ENCODE assay signal across 14 mouse cellular contexts in the genomic region with DNA sequence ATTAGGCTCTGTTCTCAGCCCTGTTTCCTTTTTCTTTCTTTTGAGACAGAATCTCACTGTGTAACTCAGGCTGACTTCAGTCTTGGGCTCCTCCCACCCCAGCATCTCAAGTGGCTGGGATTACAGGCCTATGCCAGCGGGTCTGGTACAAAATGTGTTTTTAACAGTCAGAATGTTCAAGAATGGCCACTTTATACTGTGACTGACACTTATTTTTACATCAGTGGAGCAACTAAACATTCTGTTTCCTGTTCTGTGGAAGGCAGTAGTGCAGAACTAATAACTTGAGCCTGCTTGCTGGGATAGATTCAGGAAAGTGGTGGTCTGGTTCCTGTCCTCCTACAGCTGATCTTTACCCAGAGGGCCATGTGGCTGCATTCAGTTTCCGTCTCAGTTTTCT. TPM values are rescaled to one million over a fixed set of nuclear protein-coding genes. Genes with fewer than 3 reads are reported as not detected.
DNase-seq lines count a peak whose midpoint lies in the region; ATAC-seq and TF ChIP-seq lines count a peak whose summit lies in the region.
"Had no signal": no experiment of that assay in that cellular context is flagged by ENCODE, and none has a peak within 500 bp of the region (broad histone marks: within the 10 kb centered on the region; RNA-seq: fewer than 3 reads in every experiment).

No protein-coding gene starts in this region.

- no peaks in the 10 kb centered on the region for H3K9me3 ChIP-seq in hindbrain, postnatal 0 days (ENCODE audit: low read length)
- no peaks in the 10 kb centered on the region for H3K9me3 ChIP-seq in hindbrain, embryonic 13.5 days
- no peaks in the 10 kb centered on the region for H3K9me3 ChIP-seq in midbrain, embryonic 11.5 days (ENCODE audit: control insufficient read depth, low read length)
- no peaks in the 10 kb centered on the region for H3K9me3 ChIP-seq in midbrain, postnatal 0 days (ENCODE audit: low read length)
- H3K9me3 ChIP-seq in embryonic facial prominence, embryonic 13.5 days: no peaks in the 10 kb centered on the region
- H3K9me3 ChIP-seq: lung, embryonic 15.5 days had no signal

- no peaks in the 10 kb centered on the region for H3K36me3 ChIP-seq in hindbrain, postnatal 0 days (ENCODE audit: insufficient read depth, low read length)
- H3K36me3 ChIP-seq in hindbrain, embryonic 13.5 days: peaks cover 9% of the 10 kb centered on the region
- H3K36me3 ChIP-seq in midbrain, embryonic 11.5 days (ENCODE audit: control insufficient read depth, insufficient read depth, low read length): 0 out of 2 replicates have a peak, but pooled peaks cover 2% of the 10 kb centered on the region
- H3K36me3 ChIP-seq in midbrain, postnatal 0 days (ENCODE audit: insufficient read depth, low read length): peaks cover 5% of the 10 kb centered on the region; the same call in 1 of the 2 replicates
- H3K36me3 ChIP-seq in embryonic facial prominence, embryonic 13.5 days: 0 out of 2 replicates have a peak, but pooled peaks cover 4% of the 10 kb centered on the region
- H3K36me3 ChIP-seq in small intestine, adult 2 months (ENCODE audit: control insufficient read depth, insufficient read depth, low read length): peaks cover 18% of the 10 kb centered on the region
- H3K36me3 ChIP-seq: lung, embryonic 15.5 days had no signal

- no peaks in the 10 kb centered on the region; the same call in 1 of the 2 replicates for H3K27me3 ChIP-seq in hindbrain, postnatal 0 days (ENCODE audit: insufficient read depth, low read length)
- no peaks in the 10 kb centered on the region for H3K27me3 ChIP-seq in hindbrain, embryonic 13.5 days
- H3K27me3 ChIP-seq in midbrain, embryonic 11.5 days (ENCODE audit: control insufficient read depth, insufficient read depth, low read length): no peaks in the 10 kb centered on the region; the same call in 1 of the 2 replicates
- H3K27me3 ChIP-seq in midbrain, postnatal 0 days (ENCODE audit: insufficient read depth, low read length): no peaks in the 10 kb centered on the region
- peaks cover 24% of the 10 kb centered on the region for H3K27me3 ChIP-seq in embryonic facial prominence, embryonic 13.5 days
- H3K27me3 ChIP-seq in small intestine, adult 2 months (ENCODE audit: control insufficient read depth, insufficient read depth, low read length): no peaks in the 10 kb centered on the region

- TF ChIP-seq CTCF in hindbrain, postnatal 0 days (IDR thresholded peaks at IDR 0.05; ENCODE audit: low read depth): no peak
- no peak for TF ChIP-seq CTCF in midbrain, postnatal 0 days (IDR thresholded peaks at IDR 0.05)
- TF ChIP-seq CTCF in small intestine, adult 2 months (IDR thresholded peaks at IDR 0.05; ENCODE audit: extremely low read depth, insufficient read length, insufficient replicate concordance, low read depth, low read length): no peak

- no peak for DNase-seq in hindbrain, postnatal 0 days (ENCODE audit: low spot score)
- DNase-seq in midbrain, embryonic 11.5 days (ENCODE audit: low spot score, missing footprints): no peak
- no peak for DNase-seq in midbrain, postnatal 0 days (ENCODE audit: low spot score)
- no peak for DNase-seq in layer of hippocampus, adult 9-10 months (ENCODE audit: low spot score)
- no peak for DNase-seq in urinary bladder, postnatal 10 days (ENCODE audit: low spot score)
- DNase-seq: adrenal gland, postnatal 36 days; cerebellum, adult 9-10 months; gastrocnemius, postnatal 10 days; kidney, postnatal 4 days had no signal

- 34% methylated on average over 2 of the region's 2 CpGs for WGBS in hindbrain, postnatal 0 days
- 46% methylated on average over 2 of the region's 2 CpGs for WGBS in hindbrain, embryonic 13.5 days
- WGBS in midbrain, embryonic 11.5 days: 29% methylated on average over 2 of the region's 2 CpGs
- WGBS in midbrain, postnatal 0 days: 33% methylated on average over 2 of the region's 2 CpGs
- 26% methylated on average over 2 of the region's 2 CpGs for WGBS in embryonic facial prominence, embryonic 13.5 days
- 38% methylated on average over 2 of the region's 2 CpGs for WGBS in small intestine, adult 2 months

- H3K4me3 ChIP-seq in hindbrain, postnatal 0 days (ENCODE audit: low read length): no peak overlapping the region
- H3K4me3 ChIP-seq in hindbrain, embryonic 13.5 days: no peak overlapping the region
- no peak overlapping the region for H3K4me3 ChIP-seq in midbrain, embryonic 11.5 days (ENCODE audit: low read depth, low read length)
- H3K4me3 ChIP-seq in midbrain, postnatal 0 days (ENCODE audit: low read depth, low read length): no peak overlapping the region
- no peak overlapping the region for H3K4me3 ChIP-seq in embryonic facial prominence, embryonic 13.5 days
- H3K4me3 ChIP-seq in small intestine, adult 2 months (ENCODE audit: low read depth, low read length): no peak overlapping the region
- H3K4me3 ChIP-seq: lung, embryonic 15.5 days; myocyte had no signal

- ATAC-seq in hindbrain, postnatal 0 days: peak; percentile 35; the same call in 1 of the 2 replicates
- ATAC-seq in hindbrain, embryonic 13.5 days (ENCODE audit: low FRiP score): no peak
- 0 out of 2 replicates have a peak, but pooled peaks have one; percentile 52 for ATAC-seq in midbrain, embryonic 11.5 days (ENCODE audit: low FRiP score)
- ATAC-seq in midbrain, postnatal 0 days (ENCODE audit: low FRiP score): no peak
- no peak for ATAC-seq in embryonic facial prominence, embryonic 13.5 days (ENCODE audit: insufficient number of reproducible peaks, insufficient read depth, low FRiP score, low TSS enrichment, low read depth)

- H3K27ac ChIP-seq in hindbrain, postnatal 0 days: no peak overlapping the region
- H3K27ac ChIP-seq in hindbrain, embryonic 13.5 days: no peak overlapping the region
- no peak overlapping the region for H3K27ac ChIP-seq in midbrain, embryonic 11.5 days (ENCODE audit: low read depth, low read length)
- H3K27ac ChIP-seq in midbrain, postnatal 0 days (ENCODE audit: low read depth, low read length): no peak overlapping the region
- H3K27ac ChIP-seq in embryonic facial prominence, embryonic 13.5 days: peak overlapping the region; percentile 44; the same call in 1 of the 2 replicates
- H3K27ac ChIP-seq in small intestine, adult 2 months (ENCODE audit: insufficient read depth, low read depth, low read length): peak overlapping the region; percentile 40; the same call in 1 of the 2 replicates

- H3K9ac ChIP-seq in hindbrain, postnatal 0 days (replicated peaks; ENCODE audit: low read length): no peak overlapping the region
- H3K9ac ChIP-seq in hindbrain, embryonic 13.5 days: no peak overlapping the region
- no peak overlapping the region for H3K9ac ChIP-seq in midbrain, embryonic 11.5 days (ENCODE audit: low read length)
- H3K9ac ChIP-seq in midbrain, postnatal 0 days (replicated peaks; ENCODE audit: low read length, poor library complexity, severe bottlenecking): no peak overlapping the region
- no peak overlapping the region for H3K9ac ChIP-seq in embryonic facial prominence, embryonic 13.5 days
- H3K9ac ChIP-seq: lung, embryonic 15.5 days had no signal

- H3K4me2 ChIP-seq in hindbrain, postnatal 0 days (ENCODE audit: low read depth, low read length): no peak overlapping the region
- no peak overlapping the region for H3K4me2 ChIP-seq in hindbrain, embryonic 13.5 days
- H3K4me2 ChIP-seq in midbrain, embryonic 11.5 days: no peak overlapping the region
- H3K4me2 ChIP-seq in midbrain, postnatal 0 days (ENCODE audit: low read depth, low read length, poor library complexity, severe bottlenecking): no peak overlapping the region
- no peak overlapping the region for H3K4me2 ChIP-seq in embryonic facial prominence, embryonic 13.5 days
- H3K4me2 ChIP-seq: lung, embryonic 15.5 days had no signal

- no peaks in the 10 kb centered on the region for H3K4me1 ChIP-seq in hindbrain, postnatal 0 days (ENCODE audit: insufficient read depth, low read length)
- 0 out of 2 replicates have a peak, but pooled peaks cover 2% of the 10 kb centered on the region for H3K4me1 ChIP-seq in hindbrain, embryonic 13.5 days (replicated peaks)
- no peaks in the 10 kb centered on the region for H3K4me1 ChIP-seq in midbrain, embryonic 11.5 days (ENCODE audit: control insufficient read depth, insufficient read depth, low read length)
- no peaks in the 10 kb centered on the region for H3K4me1 ChIP-seq in midbrain, postnatal 0 days (ENCODE audit: insufficient read depth, low read length)
- 0 out of 2 replicates have a peak, but pooled peaks cover 3% of the 10 kb centered on the region for H3K4me1 ChIP-seq in embryonic facial prominence, embryonic 13.5 days
- H3K4me1 ChIP-seq in small intestine, adult 2 months (ENCODE audit: control insufficient read depth, insufficient read depth, insufficient read length, low read length): peaks cover 16% of the 10 kb centered on the region; the same call in 1 of the 2 replicates

- no peak for TF ChIP-seq POLR2A in small intestine, adult 2 months (IDR thresholded peaks at IDR 0.05; ENCODE audit: low read depth, low read length)

RNA-seq across cellular contexts. Expression of gene Dlg3, which starts 33.1 kb away (rescaled TPM):
- total RNA-seq in hindbrain, postnatal 0 days (2014; rRNA removed): 35.5 and 39.9 TPM in 2 replicates
- 2.9 and 3.7 TPM in 2 replicates for polyA plus RNA-seq in hindbrain, postnatal 0 days (2015; fragmentation: Nextera tagmentation; extraction: Ambion mirVana)
- 8.6 and 9.6 TPM in 2 replicates for polyA plus RNA-seq in hindbrain, embryonic 13.5 days (2015; fragmentation: Nextera tagmentation; extraction: Ambion mirVana)
- 7.5 and 9.7 TPM in 2 replicates for polyA plus RNA-seq in midbrain, embryonic 11.5 days (2014; fragmentation: Nextera tagmentation; extraction: Ambion mirVana)
- 37.1 and 44.9 TPM in 2 replicates for total RNA-seq in midbrain, postnatal 0 days (2014; rRNA removed)
- polyA plus RNA-seq in midbrain, postnatal 0 days (2015; fragmentation: Nextera tagmentation; extraction: Ambion mirVana): 2.9 and 3.5 TPM in 2 replicates
- polyA plus RNA-seq in embryonic facial prominence, embryonic 13.5 days (2015; fragmentation: Nextera tagmentation; extraction: Ambion mirVana): 6.7 and 9.4 TPM in 2 replicates
- polyA plus RNA-seq in small intestine, adult 2 months (2012; rRNA removed): 10.7 and 28.8 TPM in 2 replicates

Comparison
In these comparisons a context has a peak if more than half of its experiments do, and no peak if none do; other contexts are left out.
1. ATAC-seq: peak in hindbrain, postnatal 0 days (single experiment) and midbrain, embryonic 11.5 days (single experiment); none in hindbrain, embryonic 13.5 days (single experiment), midbrain, postnatal 0 days (single experiment) and embryonic facial prominence, embryonic 13.5 days (single experiment).
2. H3K27ac ChIP-seq: peak in embryonic facial prominence, embryonic 13.5 days (single experiment) and small intestine, adult 2 months (single experiment); none in hindbrain, postnatal 0 days (single experiment), hindbrain, embryonic 13.5 days (single experiment), midbrain, embryonic 11.5 days (single experiment) and midbrain, postnatal 0 days (single experiment).